Mouse (Mus musculus): ENCODE data around the gene Irak2. TPM values are rescaled to one million over a fixed set of nuclear protein-coding genes. Genes with fewer than 3 reads are reported as not detected.
A peak's percentile ranks its signal among the peaks of the same experiment; 100 is the strongest.

Gene Irak2
- polyA plus RNA-seq, 1 experiment from 2014 or later = 7.4 TPM

GRCm38 (mm10) chr6:113623941-113624751, 14.1 kb upstream of the Irak2 start, which contains the start of gene Vhl:
Gene Vhl (plus strand): TSS chr6:113623959.
- peaks cover 11% of the 10 kb centered on the region for H3K4me1 ChIP-seq (ENCODE audit: control insufficient read depth, insufficient read depth, low read length)
- H3K9ac ChIP-seq (replicated peaks; ENCODE audit: low read depth, low read length) = peak within 1 kb of the TSS; percentile 77
- H3K4me3 ChIP-seq (ENCODE audit: low read depth, low read length) = peak within 1 kb of the TSS; percentile 69
- H3K4me2 ChIP-seq (replicated peaks; ENCODE audit: low read depth, low read length) = peak within 1 kb of the TSS; percentile 84
- no peaks in the 10 kb centered on the region for H3K9me3 ChIP-seq (ENCODE audit: control insufficient read depth, low read depth, low read length)
- ATAC-seq (ENCODE audit: insufficient number of reproducible peaks, insufficient read depth, low FRiP score, low read depth) = peak; percentile 90
- WGBS = under 1% methylated on average over 74 of the region's 76 CpGs
- peaks cover 9% of the 10 kb centered on the region for H3K36me3 ChIP-seq (ENCODE audit: control insufficient read depth, insufficient read depth, low read length)
- peak within 1 kb of the TSS; percentile 84 for H3K27ac ChIP-seq (ENCODE audit: low read length)
- no peaks in the 10 kb centered on the region for H3K27me3 ChIP-seq (ENCODE audit: control insufficient read depth, insufficient read depth, low read length)

- 22% methylated on average over 5 of the region's 5 CpGs for whole genome bisulfite sequencing
These were observed 13.1 kb upstream of the Irak2 start for GRCm38 (mm10) chr6:113624989-113625770.

GRCm38 (mm10) chr6:113630322-113630721, 7.9 kb upstream of the Irak2 start:
- H3K4me1 ChIP-seq (ENCODE audit: control insufficient read depth, insufficient read depth, low read length) = peaks cover 7% of the 10 kb centered on the region
- H3K36me3 ChIP-seq (ENCODE audit: control insufficient read depth, insufficient read depth, low read length) = peaks cover 43% of the 10 kb centered on the region
- H3K27ac ChIP-seq (ENCODE audit: low read length) = no peak overlapping the region
- no peak overlapping the region for H3K4me2 ChIP-seq (replicated peaks; ENCODE audit: low read depth, low read length)
- 84% methylated on average over 5 of the region's 5 CpGs for WGBS
- no peak overlapping the region for H3K9ac ChIP-seq (replicated peaks; ENCODE audit: low read depth, low read length)
- no peak for ATAC-seq (ENCODE audit: insufficient number of reproducible peaks, insufficient read depth, low FRiP score, low read depth)
- H3K9me3 ChIP-seq (ENCODE audit: control insufficient read depth, low read depth, low read length) = no peaks in the 10 kb centered on the region
- H3K4me3 ChIP-seq (ENCODE audit: low read depth, low read length) = no peak overlapping the region
- H3K27me3 ChIP-seq (ENCODE audit: control insufficient read depth, insufficient read depth, low read length) = no peaks in the 10 kb centered on the region

More at GRCm38 (mm10) chr6:113624989-113625770, 13.1 kb upstream of the Irak2 start:
- ATAC-seq (ENCODE audit: insufficient number of reproducible peaks, insufficient read depth, low FRiP score, low read depth) = no peak
- H3K9me3 ChIP-seq (ENCODE audit: control insufficient read depth, low read depth, low read length) = no peaks in the 10 kb centered on the region
- peak overlapping the region; percentile 84; the same call in 1 of the 2 replicates for H3K27ac ChIP-seq (ENCODE audit: low read length)
- H3K27me3 ChIP-seq (ENCODE audit: control insufficient read depth, insufficient read depth, low read length) = no peaks in the 10 kb centered on the region
- H3K4me3 ChIP-seq (ENCODE audit: low read depth, low read length) = peak overlapping the region; percentile 69
- peaks cover 11% of the 10 kb centered on the region for H3K4me1 ChIP-seq (ENCODE audit: control insufficient read depth, insufficient read depth, low read length)
- peak overlapping the region; percentile 84 for H3K4me2 ChIP-seq (replicated peaks; ENCODE audit: low read depth, low read length)
- peaks cover 19% of the 10 kb centered on the region for H3K36me3 ChIP-seq (ENCODE audit: control insufficient read depth, insufficient read depth, low read length)
- peak overlapping the region; percentile 77; the same call in 1 of the 2 replicates for H3K9ac ChIP-seq (replicated peaks; ENCODE audit: low read depth, low read length)

- Histone ChIP-seq H3K9me3 (ENCODE audit: control insufficient read depth, low read depth, low read length) (no peaks in the 10 kb centered on the region), H3K27ac (ENCODE audit: low read length) (no peak overlapping the region), H3K4me2 (replicated peaks; ENCODE audit: low read depth, low read length) (no peak overlapping the region), H3K9ac (replicated peaks; ENCODE audit: low read depth, low read length) (no peak overlapping the region), H3K4me1 (ENCODE audit: control insufficient read depth, insufficient read depth, low read length) (no peaks in the 10 kb centered on the region), H3K36me3 (ENCODE audit: control insufficient read depth, insufficient read depth, low read length) (peaks cover 43% of the 10 kb centered on the region), H3K27me3 (ENCODE audit: control insufficient read depth, insufficient read depth, low read length) (no peaks in the 10 kb centered on the region), H3K4me3 (ENCODE audit: low read depth, low read length) (no peak overlapping the region)
- 86% methylated on average over 4 of the region's 4 CpGs for WGBS
- ATAC-seq (ENCODE audit: insufficient number of reproducible peaks, insufficient read depth, low FRiP score, low read depth) = 0 out of 2 replicates have a peak, but pooled peaks have one; percentile 21
These were observed 5.4 kb upstream of the Irak2 start for GRCm38 (mm10) chr6:113632863-113633262.

GRCm38 (mm10) chr6:113639201-113639600, 934 bp downstream of the Irak2 start:
- Histone ChIP-seq H3K9ac (replicated peaks; ENCODE audit: low read depth, low read length) (no peak overlapping the region), H3K4me3 (ENCODE audit: low read depth, low read length) (no peak overlapping the region), H3K27ac (ENCODE audit: low read length) (no peak overlapping the region), H3K9me3 (ENCODE audit: control insufficient read depth, low read depth, low read length) (no peaks in the 10 kb centered on the region), H3K27me3 (ENCODE audit: control insufficient read depth, insufficient read depth, low read length) (no peaks in the 10 kb centered on the region), H3K36me3 (ENCODE audit: control insufficient read depth, insufficient read depth, low read length) (no peaks in the 10 kb centered on the region), H3K4me1 (ENCODE audit: control insufficient read depth, insufficient read depth, low read length) (0 out of 2 replicates have a peak, but pooled peaks cover 3% of the 10 kb centered on the region), H3K4me2 (replicated peaks; ENCODE audit: low read depth, low read length) (no peak overlapping the region)
- ATAC-seq (ENCODE audit: insufficient number of reproducible peaks, insufficient read depth, low FRiP score, low read depth) = no peak
- 83% methylated on average over 4 of the region's 4 CpGs for WGBS

GRCm38 (mm10) chr6:113642605-113643004, 4.3 kb downstream of the Irak2 start:
- WGBS = 80% methylated on average over 8 of the region's 8 CpGs
- Histone ChIP-seq H3K4me3 (ENCODE audit: low read depth, low read length) (no peak overlapping the region), H3K9ac (replicated peaks; ENCODE audit: low read depth, low read length) (no peak overlapping the region), H3K27me3 (ENCODE audit: control insufficient read depth, insufficient read depth, low read length) (no peaks in the 10 kb centered on the region), H3K27ac (ENCODE audit: low read length) (no peak overlapping the region), H3K36me3 (ENCODE audit: control insufficient read depth, insufficient read depth, low read length) (no peaks in the 10 kb centered on the region), H3K4me2 (replicated peaks; ENCODE audit: low read depth, low read length) (no peak overlapping the region), H3K9me3 (ENCODE audit: control insufficient read depth, low read depth, low read length) (no peaks in the 10 kb centered on the region), H3K4me1 (ENCODE audit: control insufficient read depth, insufficient read depth, low read length) (0 out of 2 replicates have a peak, but pooled peaks cover 3% of the 10 kb centered on the region)
- no peak for ATAC-seq (ENCODE audit: insufficient number of reproducible peaks, insufficient read depth, low FRiP score, low read depth)

GRCm38 (mm10) chr6:113643021-113643420, 4.8 kb downstream of the Irak2 start:
- Histone ChIP-seq H3K4me3 (ENCODE audit: low read depth, low read length) (no peak overlapping the region), H3K4me1 (ENCODE audit: control insufficient read depth, insufficient read depth, low read length) (0 out of 2 replicates have a peak, but pooled peaks cover 3% of the 10 kb centered on the region), H3K36me3 (ENCODE audit: control insufficient read depth, insufficient read depth, low read length) (no peaks in the 10 kb centered on the region), H3K9ac (replicated peaks; ENCODE audit: low read depth, low read length) (no peak overlapping the region), H3K27me3 (ENCODE audit: control insufficient read depth, insufficient read depth, low read length) (no peaks in the 10 kb centered on the region), H3K27ac (ENCODE audit: low read length) (no peak overlapping the region), H3K4me2 (replicated peaks; ENCODE audit: low read depth, low read length) (no peak overlapping the region), H3K9me3 (ENCODE audit: control insufficient read depth, low read depth, low read length) (no peaks in the 10 kb centered on the region)
- no peak for ATAC-seq (ENCODE audit: insufficient number of reproducible peaks, insufficient read depth, low FRiP score, low read depth)
- WGBS = 74% methylated on average over 4 of the region's 4 CpGs

- H3K27me3 ChIP-seq (ENCODE audit: control insufficient read depth, insufficient read depth, low read length) = no peaks in the 10 kb centered on the region
- no peaks in the 10 kb centered on the region for H3K36me3 ChIP-seq (ENCODE audit: control insufficient read depth, insufficient read depth, low read length)
- H3K4me2 ChIP-seq (replicated peaks; ENCODE audit: low read depth, low read length) = no peak overlapping the region
- H3K4me1 ChIP-seq (ENCODE audit: control insufficient read depth, insufficient read depth, low read length) = no peaks in the 10 kb centered on the region
- no peak for ATAC-seq (ENCODE audit: insufficient number of reproducible peaks, insufficient read depth, low FRiP score, low read depth)
- no peaks in the 10 kb centered on the region for H3K9me3 ChIP-seq (ENCODE audit: control insufficient read depth, low read depth, low read length)
- H3K27ac ChIP-seq (ENCODE audit: low read length) = peak overlapping the region; percentile 15; the same call in 1 of the 2 replicates
- H3K4me3 ChIP-seq (ENCODE audit: low read depth, low read length) = no peak overlapping the region
- 92% methylated on average over 2 of the region's 2 CpGs for WGBS
- H3K9ac ChIP-seq (replicated peaks; ENCODE audit: low read depth, low read length) = no peak overlapping the region
These were observed 5.7 kb downstream of the Irak2 start for GRCm38 (mm10) chr6:113643967-113644366.

All from stomach, embryonic 14.5 days (tissue).